Mouse (Mus musculus) liver, adult 2 months (tissue): ENCODE measurements around the gene Pgbd5. TPM values are rescaled to one million over a fixed set of nuclear protein-coding genes. Genes with fewer than 3 reads are reported as not detected.

Source experiments
- DNase-seq: peaks from one replicate; pipeline ENCODE4 v3.0.0-alpha.2; 2011; ENCODE audit warnings: low read depth, low spot score; ENCODE audit errors: extremely low read depth
- H3K27ac ChIP-seq: fragments of 200-500 bp; replicated peaks from 2 replicates; pipeline ENCODE4 v1.5.1; 2012; ENCODE audit warnings: low read depth, mild to moderate bottlenecking, control low read depth, inconsistent platforms, low read length; ENCODE audit not compliant: insufficient read depth
- H3K27me3 ChIP-seq: fragments of 200-500 bp; 2 replicates; pipeline ENCODE4 v1.6.1; 2012; ENCODE audit warnings: mild to moderate bottlenecking, moderate library complexity, low read length, inconsistent platforms; ENCODE audit not compliant: control insufficient read depth, insufficient read depth
- H3K36me3 ChIP-seq: fragments of 200-500 bp; 2 replicates; pipeline ENCODE4 v1.6.1; 2012; ENCODE audit warnings: low read length, inconsistent platforms; ENCODE audit not compliant: control insufficient read depth, insufficient read depth
- H3K4me1 ChIP-seq: fragments of 200-500 bp; 2 replicates; pipeline ENCODE4 v1.6.1; 2011; ENCODE audit warnings: low read length; ENCODE audit not compliant: control insufficient read depth, insufficient read depth
- H3K4me3 ChIP-seq: fragments of 200-500 bp; 2 replicates; pipeline ENCODE4 v1.5.1; 2011; ENCODE audit warnings: low read depth, mild to moderate bottlenecking, control low read depth, low read length, moderate library complexity; ENCODE audit not compliant: insufficient read depth
- H3K79me2 ChIP-seq: fragments of 200-500 bp; 2 replicates; pipeline ENCODE4 v1.6.1; 2012; ENCODE audit warnings: inconsistent platforms, mild to moderate bottlenecking, low read length, moderate library complexity; ENCODE audit not compliant: control insufficient read depth, insufficient read depth
- H3K9ac ChIP-seq: fragments of 200-500 bp; 2 replicates; pipeline ENCODE4 v1.6.1; 2012; ENCODE audit warnings: low read depth, mild to moderate bottlenecking, control low read depth, inconsistent platforms, low read length
- CTCF ChIP-seq: fragments of 200-500 bp; IDR thresholded peaks from 2 replicates; pipeline ENCODE4 v1.5.1; 2011; ENCODE audit warnings: low read depth, low read length, control low read depth
- POLR2A ChIP-seq: fragments of 200-500 bp; IDR thresholded peaks from 2 replicates; pipeline ENCODE4 v1.6.1; 2011; ENCODE audit warnings: low read length, control low read depth; ENCODE audit not compliant: insufficient read depth; ENCODE audit errors: extremely low read depth
- WGBS: fragments of 180-500 bp; shearing (Covaris S2); methylation state at CpG from one replicate; pipeline ENCODE4 v1.1.7; 2018; 5-methylcytosine and 5-hydroxymethylcytosine counted together
- polyA plus RNA-seq: library from polyadenylated mRNA; depleted of rRNA; stranded (reverse); fragments of >200 nt; gene quantifications from 2 replicates; pipeline ENCODE4 v1.2.3, GENCODE M21; 2012
- total RNA-seq: library from RNA; depleted of rRNA; stranded (reverse); fragments of >200 nt; gene quantifications from 2 replicates; pipeline ENCODE4 v1.2.3, GENCODE M21; 2014

Pgbd5 gene
- total and polyA plus RNA-seq, 2 experiments: not detected

- no peak overlapping the region for H3K4me3 ChIP-seq
- H3K27ac ChIP-seq: no peak overlapping the region
- no peaks in the 10 kb centered on the region for H3K27me3 ChIP-seq
- no peaks in the 10 kb centered on the region for H3K36me3 ChIP-seq
- WGBS: 25% methylated on average over 12 of the region's 12 CpGs
- H3K4me1 ChIP-seq: no peaks in the 10 kb centered on the region
- TF ChIP-seq POLR2A (no peak), CTCF (no peak)
- H3K79me2 ChIP-seq: no peaks in the 10 kb centered on the region
- H3K9ac ChIP-seq: no peak overlapping the region
- DNase-seq: peak; percentile 44
Measured at GRCm38 (mm10) chr8:124459627-124460026, 20.2 kb upstream of the Pgbd5 start.

GRCm38 (mm10) chr8:124455359-124455758 lies 15.9 kb upstream of the Pgbd5 start:
- Histone ChIP-seq H3K27ac (no peak overlapping the region), H3K4me1 (no peaks in the 10 kb centered on the region), H3K36me3 (no peaks in the 10 kb centered on the region), H3K79me2 (no peaks in the 10 kb centered on the region), H3K27me3 (no peaks in the 10 kb centered on the region; the same call in 1 of the 2 replicates), H3K9ac (no peak overlapping the region), H3K4me3 (no peak overlapping the region)
- TF ChIP-seq CTCF: no peak
- no peak for TF ChIP-seq POLR2A
- DNase-seq: no peak
- 30% methylated on average over 3 of the region's 3 CpGs for WGBS

- Histone ChIP-seq H3K4me1 (no peaks in the 10 kb centered on the region), H3K9ac (no peak overlapping the region), H3K36me3 (no peaks in the 10 kb centered on the region), H3K4me3 (no peak overlapping the region), H3K27ac (no peak overlapping the region), H3K79me2 (no peaks in the 10 kb centered on the region), H3K27me3 (no peaks in the 10 kb centered on the region; the same call in 1 of the 2 replicates)
- no peak for DNase-seq
- TF ChIP-seq CTCF: peak; percentile 3; the same call in 1 of the 2 replicates
- TF ChIP-seq POLR2A: no peak
- 85% methylated on average over 8 of the region's 8 CpGs for WGBS
Measured at GRCm38 (mm10) chr8:124450192-124450895, 10.9 kb upstream of the Pgbd5 start.

- Histone ChIP-seq H3K36me3 (no peaks in the 10 kb centered on the region), H3K9ac (no peak overlapping the region), H3K27ac (no peak overlapping the region), H3K79me2 (no peaks in the 10 kb centered on the region), H3K4me1 (no peaks in the 10 kb centered on the region), H3K27me3 (no peaks in the 10 kb centered on the region; the same call in 1 of the 2 replicates), H3K4me3 (no peak overlapping the region)
- WGBS: 71% methylated on average over 10 of the region's 10 CpGs
- TF ChIP-seq CTCF (no peak), POLR2A (no peak)
- no peak for DNase-seq
Measured at GRCm38 (mm10) chr8:124448962-124449670, 9.7 kb upstream of the Pgbd5 start.

GRCm38 (mm10) chr8:124436741-124437140 lies 2.7 kb downstream of the Pgbd5 start:
- Histone ChIP-seq H3K9ac (no peak overlapping the region), H3K27ac (no peak overlapping the region), H3K36me3 (no peaks in the 10 kb centered on the region), H3K4me3 (no peak overlapping the region), H3K27me3 (peaks cover 5% of the 10 kb centered on the region; the same call in 1 of the 2 replicates), H3K4me1 (peaks cover 3% of the 10 kb centered on the region; the same call in 1 of the 2 replicates), H3K79me2 (no peaks in the 10 kb centered on the region)
- WGBS: 19% methylated on average over 4 of the region's 4 CpGs
- no peak for DNase-seq
- TF ChIP-seq POLR2A (no peak), CTCF (no peak)

- no peak for DNase-seq
- peaks cover 5% of the 10 kb centered on the region; the same call in 1 of the 2 replicates for H3K27me3 ChIP-seq
- 13% methylated on average over 10 of the region's 10 CpGs for WGBS
- no peak overlapping the region for H3K27ac ChIP-seq
- H3K4me1 ChIP-seq: peaks cover 3% of the 10 kb centered on the region; the same call in 1 of the 2 replicates
- H3K36me3 ChIP-seq: no peaks in the 10 kb centered on the region
- H3K79me2 ChIP-seq: no peaks in the 10 kb centered on the region
- no peak for TF ChIP-seq POLR2A
- no peak for TF ChIP-seq CTCF
- H3K4me3 ChIP-seq: no peak overlapping the region
- no peak overlapping the region for H3K9ac ChIP-seq
Measured at GRCm38 (mm10) chr8:124435707-124436243, 3.7 kb downstream of the Pgbd5 start.
